Mouse (Mus musculus): Measurements from ENCODE around the gene Ccdc13. TPM values are rescaled to one million over a fixed set of nuclear protein-coding genes. Genes with fewer than 3 reads are reported as not detected.

The Ccdc13 gene
- polyA plus RNA-seq, 1 experiment from 2014 or later: not detected

GRCm38 (mm10) chr9:121757432-121757831 is 81.8 kb downstream of the Ccdc13 start:
- Histone ChIP-seq H3K4me3 (no peak overlapping the region), H3K9me3 (replicated peaks) (no peaks in the 10 kb centered on the region), H3K27me3 (no peaks in the 10 kb centered on the region), H3K4me2 (no peak overlapping the region), H3K9ac (no peak overlapping the region), H3K4me1 (replicated peaks) (peaks cover 39% of the 10 kb centered on the region), H3K27ac (no peak overlapping the region), H3K36me3 (peaks cover 37% of the 10 kb centered on the region)
- 38% methylated on average over 3 of the region's 3 CpGs for WGBS
- no peak for ATAC-seq (replicated peaks; ENCODE audit: insufficient number of reproducible peaks, insufficient read depth, low FRiP score, low read depth)

- peaks cover 43% of the 10 kb centered on the region for H3K36me3 ChIP-seq
- H3K27me3 ChIP-seq: no peaks in the 10 kb centered on the region
- no peak overlapping the region for H3K9ac ChIP-seq
- no peak overlapping the region for H3K27ac ChIP-seq
- ATAC-seq (replicated peaks; ENCODE audit: insufficient number of reproducible peaks, insufficient read depth, low FRiP score, low read depth): no peak
- H3K4me3 ChIP-seq: no peak overlapping the region
- no peaks in the 10 kb centered on the region for H3K9me3 ChIP-seq (replicated peaks)
- peaks cover 33% of the 10 kb centered on the region for H3K4me1 ChIP-seq (replicated peaks)
- 80% methylated on average over 3 of the region's 3 CpGs for WGBS
- no peak overlapping the region for H3K4me2 ChIP-seq
Observed at GRCm38 (mm10) chr9:121756785-121757184, 82.5 kb downstream of the Ccdc13 start.

GRCm38 (mm10) chr9:121754624-121755023 is 84.6 kb downstream of the Ccdc13 start:
- Histone ChIP-seq H3K36me3 (peaks cover 65% of the 10 kb centered on the region), H3K27me3 (no peaks in the 10 kb centered on the region), H3K4me3 (no peak overlapping the region), H3K4me2 (no peak overlapping the region), H3K9ac (no peak overlapping the region), H3K9me3 (replicated peaks) (no peaks in the 10 kb centered on the region), H3K27ac (no peak overlapping the region), H3K4me1 (replicated peaks) (peaks cover 18% of the 10 kb centered on the region)
- no peak for ATAC-seq (replicated peaks; ENCODE audit: insufficient number of reproducible peaks, insufficient read depth, low FRiP score, low read depth)
- 92% methylated on average over 3 of the region's 3 CpGs for WGBS

GRCm38 (mm10) chr9:121752774-121753173 is 86.5 kb downstream of the Ccdc13 start:
- no peak overlapping the region for H3K9ac ChIP-seq
- 95% methylated on average over 9 of the region's 9 CpGs for WGBS
- H3K4me3 ChIP-seq: no peak overlapping the region
- no peak for ATAC-seq (replicated peaks; ENCODE audit: insufficient number of reproducible peaks, insufficient read depth, low FRiP score, low read depth)
- H3K27ac ChIP-seq: no peak overlapping the region
- no peaks in the 10 kb centered on the region for H3K9me3 ChIP-seq (replicated peaks)
- peaks cover 4% of the 10 kb centered on the region; the same call in 1 of the 2 replicates for H3K4me1 ChIP-seq (replicated peaks)
- peaks cover 83% of the 10 kb centered on the region for H3K36me3 ChIP-seq
- no peak overlapping the region for H3K4me2 ChIP-seq
- no peaks in the 10 kb centered on the region for H3K27me3 ChIP-seq

Other genes with a start within 250 kb of the Ccdc13 start
- 0.13 and 0.19 TPM in 2 replicates for gene Lyzl4, start 197.4 kb downstream of the Ccdc13 start, polyA plus RNA-seq (2015; fragmentation: Nextera tagmentation; extraction: Ambion mirVana)
- 0.33 and 0.43 TPM in 2 replicates for gene Vipr1, start 196.7 kb downstream of the Ccdc13 start, polyA plus RNA-seq (2015; fragmentation: Nextera tagmentation; extraction: Ambion mirVana)
- gene Sec22c, start 134.0 kb downstream of the Ccdc13 start, polyA plus RNA-seq (2015; fragmentation: Nextera tagmentation; extraction: Ambion mirVana): 5.7 and 6.0 TPM in 2 replicates
- gene Ss18l2, start 129.1 kb downstream of the Ccdc13 start, polyA plus RNA-seq (2015; fragmentation: Nextera tagmentation; extraction: Ambion mirVana): 153 and 193 TPM in 2 replicates
- 43.6 and 46.0 TPM in 2 replicates for gene Nktr, start 120.3 kb downstream of the Ccdc13 start, polyA plus RNA-seq (2015; fragmentation: Nextera tagmentation; extraction: Ambion mirVana)
- 18.2 and 23.0 TPM in 2 replicates for gene Zfp651, start 80.1 kb downstream of the Ccdc13 start, polyA plus RNA-seq (2015; fragmentation: Nextera tagmentation; extraction: Ambion mirVana)
- 4.5 and 5.5 TPM in 2 replicates for gene Klhl40, start 61.9 kb downstream of the Ccdc13 start, polyA plus RNA-seq (2015; fragmentation: Nextera tagmentation; extraction: Ambion mirVana)
- gene Hhatl, start 47.0 kb downstream of the Ccdc13 start, polyA plus RNA-seq (2015; fragmentation: Nextera tagmentation; extraction: Ambion mirVana): 17.5 and 18.3 TPM in 2 replicates
- gene Higd1a, start 18.9 kb upstream of the Ccdc13 start, polyA plus RNA-seq (2015; fragmentation: Nextera tagmentation; extraction: Ambion mirVana): 206 and 251 TPM in 2 replicates
- gene Ackr2, start 58.9 kb upstream of the Ccdc13 start, polyA plus RNA-seq (2015; fragmentation: Nextera tagmentation; extraction: Ambion mirVana): 1.2 and 2.0 TPM in 2 replicates
- not detected in 2 replicates for gene Cyp8b1, start 76.8 kb upstream of the Ccdc13 start, polyA plus RNA-seq (2015; fragmentation: Nextera tagmentation; extraction: Ambion mirVana)
- gene Fam198a, start 111.5 kb upstream of the Ccdc13 start, polyA plus RNA-seq (2015; fragmentation: Nextera tagmentation; extraction: Ambion mirVana): 1.2 and 2.2 TPM in 2 replicates
- 10.9 and 13.0 TPM in 2 replicates for gene Pomgnt2, start 157.6 kb upstream of the Ccdc13 start, polyA plus RNA-seq (2015; fragmentation: Nextera tagmentation; extraction: Ambion mirVana)

Data from heart, embryonic 15.5 days (tissue).